Comparison of ENCODE assay signal across 13 mouse cellular contexts in genomic region chr2:29466396-29466795, GRCm38 (mm10).
DNase-seq lines count a peak whose midpoint lies in the region; ATAC-seq and TF ChIP-seq lines count a peak whose summit lies in the region.
"Had no signal": no experiment of that assay in that cellular context is flagged by ENCODE, and none has a peak within 500 bp of the region (broad histone marks: within the 10 kb centered on the region; RNA-seq: fewer than 3 reads in every experiment).

No protein-coding gene starts in this region.

- H3K4me3 ChIP-seq in kidney, embryonic 15.5 days (replicated peaks): no peak overlapping the region
- no peak overlapping the region for H3K4me3 ChIP-seq in kidney, embryonic 16.5 days (ENCODE audit: low read length)
- H3K4me3 ChIP-seq in bone marrow macrophage, adult 2 months (ENCODE audit: insufficient read depth, low read length): no peak overlapping the region
- no peak overlapping the region for H3K4me3 ChIP-seq in forebrain, postnatal 0 days (ENCODE audit: low read depth, low read length)
- H3K4me3 ChIP-seq: embryonic facial prominence, embryonic 12.5 days; limb, embryonic 15.5 days had no signal

- no peak for TF ChIP-seq CTCF in bone marrow macrophage, adult 2 months (IDR thresholded peaks at IDR 0.05; ENCODE audit: low read depth, low read length)
- TF ChIP-seq CTCF in forebrain, postnatal 0 days (IDR thresholded peaks at IDR 0.05; ENCODE audit: low read depth): no peak

- H3K36me3 ChIP-seq in kidney, embryonic 15.5 days: no peaks in the 10 kb centered on the region
- H3K36me3 ChIP-seq in kidney, embryonic 16.5 days (ENCODE audit: insufficient read depth, low read length): no peaks in the 10 kb centered on the region
- H3K36me3 ChIP-seq in forebrain, postnatal 0 days (ENCODE audit: insufficient read depth): no peaks in the 10 kb centered on the region
- H3K36me3 ChIP-seq: embryonic facial prominence, embryonic 12.5 days; limb, embryonic 15.5 days had no signal

- no peaks in the 10 kb centered on the region for H3K27me3 ChIP-seq in kidney, embryonic 15.5 days
- H3K27me3 ChIP-seq in kidney, embryonic 16.5 days (ENCODE audit: insufficient read depth, low read length): no peaks in the 10 kb centered on the region
- H3K27me3 ChIP-seq in forebrain, postnatal 0 days (ENCODE audit: insufficient read depth, low read length): no peaks in the 10 kb centered on the region
- H3K27me3 ChIP-seq: embryonic facial prominence, embryonic 12.5 days; limb, embryonic 15.5 days had no signal

- H3K4me2 ChIP-seq in kidney, embryonic 15.5 days: no peak overlapping the region
- H3K4me2 ChIP-seq in kidney, embryonic 16.5 days (replicated peaks; ENCODE audit: low read depth, low read length): no peak overlapping the region
- no peak overlapping the region for H3K4me2 ChIP-seq in forebrain, postnatal 0 days (ENCODE audit: low read depth)
- H3K4me2 ChIP-seq: embryonic facial prominence, embryonic 12.5 days; limb, embryonic 15.5 days had no signal

- no peak for TF ChIP-seq POLR2A in bone marrow macrophage, adult 2 months (IDR thresholded peaks at IDR 0.05; ENCODE audit: borderline replicate concordance, low read depth, low read length)

- no peak for ATAC-seq in kidney, embryonic 15.5 days (replicated peaks; ENCODE audit: low FRiP score)
- no peak for ATAC-seq in kidney, embryonic 16.5 days (ENCODE audit: low FRiP score, low TSS enrichment)
- ATAC-seq in forebrain, postnatal 0 days: no peak
- no peak for ATAC-seq in erythroid progenitor cell, adult 5-6 weeks (replicated peaks; ENCODE audit: low FRiP score, poor library complexity, severe bottlenecking)
- ATAC-seq: CD4-positive, CD25-positive, alpha-beta regulatory T cell, adult 4 months had no signal

- WGBS in kidney, embryonic 15.5 days: 58% methylated on average over 4 of the region's 4 CpGs
- 55% methylated on average over 4 of the region's 4 CpGs for WGBS in kidney, embryonic 16.5 days
- 62% methylated on average over 4 of the region's 4 CpGs for WGBS in forebrain, postnatal 0 days

- DNase-seq in forebrain, postnatal 0 days: no peak
- DNase-seq in lung, postnatal 25 days (ENCODE audit: low spot score): peak; percentile 22
- no peak for DNase-seq in adipocyte (ENCODE audit: low spot score)
- no peak for DNase-seq in gastrocnemius, adult 18-20 months (ENCODE audit: low spot score)
- DNase-seq: spleen, adult 18-20 months; thymus, adult 18-20 months had no signal

- H3K27ac ChIP-seq in kidney, embryonic 15.5 days: 0 out of 2 replicates have a peak overlapping the region, but pooled peaks have one; percentile 27
- H3K27ac ChIP-seq in kidney, embryonic 16.5 days (ENCODE audit: low read length): no peak overlapping the region
- peak overlapping the region; percentile 71 for H3K27ac ChIP-seq in bone marrow macrophage, adult 2 months (ENCODE audit: insufficient read depth, low read depth, low read length)
- peak overlapping the region; percentile 59; the same call in 1 of the 2 replicates for H3K27ac ChIP-seq in forebrain, postnatal 0 days (ENCODE audit: low read depth, low read length)
- H3K27ac ChIP-seq: embryonic facial prominence, embryonic 12.5 days; limb, embryonic 15.5 days had no signal

- H3K9ac ChIP-seq in kidney, embryonic 15.5 days: no peak overlapping the region
- no peak overlapping the region for H3K9ac ChIP-seq in kidney, embryonic 16.5 days (replicated peaks; ENCODE audit: low read length)
- H3K9ac ChIP-seq in forebrain, postnatal 0 days: no peak overlapping the region
- H3K9ac ChIP-seq: embryonic facial prominence, embryonic 12.5 days; limb, embryonic 15.5 days had no signal

- H3K9me3 ChIP-seq in kidney, embryonic 15.5 days (replicated peaks): no peaks in the 10 kb centered on the region
- no peaks in the 10 kb centered on the region for H3K9me3 ChIP-seq in kidney, embryonic 16.5 days (ENCODE audit: low read length)
- H3K9me3 ChIP-seq in forebrain, postnatal 0 days (ENCODE audit: low read length): no peaks in the 10 kb centered on the region
- H3K9me3 ChIP-seq: embryonic facial prominence, embryonic 12.5 days; limb, embryonic 15.5 days had no signal

- peaks cover 30% of the 10 kb centered on the region for H3K4me1 ChIP-seq in kidney, embryonic 15.5 days
- H3K4me1 ChIP-seq in kidney, embryonic 16.5 days (ENCODE audit: insufficient read depth, low read length): peaks cover 21% of the 10 kb centered on the region
- H3K4me1 ChIP-seq in bone marrow macrophage, adult 2 months (ENCODE audit: control insufficient read depth, insufficient read depth, low read length): peaks cover 23% of the 10 kb centered on the region
- H3K4me1 ChIP-seq in forebrain, postnatal 0 days (ENCODE audit: insufficient read depth): peaks cover 34% of the 10 kb centered on the region
- H3K4me1 ChIP-seq: limb, embryonic 15.5 days had no signal
